Mouse (Mus musculus): Measurements from ENCODE around the gene Rnf121. TPM values are rescaled to one million over a fixed set of nuclear protein-coding genes. Genes with fewer than 3 reads are reported as not detected.
A peak's percentile ranks its signal among the peaks of the same experiment; 100 is the strongest.

Gene Rnf121
- polyA plus RNA-seq, 1 experiment from 2014 or later, result 22.3 TPM

- Histone ChIP-seq H3K27me3 (replicated peaks; ENCODE audit: control insufficient read depth, insufficient read depth, low read length) (no peaks in the 10 kb centered on the region), H3K27ac (ENCODE audit: low read depth, low read length) (no peak overlapping the region), H3K4me3 (ENCODE audit: low read depth, low read length) (no peak overlapping the region), H3K36me3 (ENCODE audit: control insufficient read depth, insufficient read depth) (peaks cover 69% of the 10 kb centered on the region), H3K4me1 (replicated peaks; ENCODE audit: control insufficient read depth, insufficient read depth, low read length) (no peaks in the 10 kb centered on the region), H3K9ac (ENCODE audit: low read depth, low read length) (no peak overlapping the region), H3K4me2 (replicated peaks; ENCODE audit: low read depth) (peak overlapping the region; percentile 39), H3K9me3 (ENCODE audit: control insufficient read depth) (no peaks in the 10 kb centered on the region)
- no peak for TF ChIP-seq CTCF (IDR thresholded peaks at IDR 0.05; ENCODE audit: low read depth)
- 38% methylated on average over 5 of the region's 5 CpGs for WGBS
- 0 out of 2 replicates have a peak, but pooled peaks have one; percentile 17 for ATAC-seq
These were observed 47.8 kb downstream of the Rnf121 start for GRCm38 (mm10) chr7:102017452-102017851.

- TF ChIP-seq CTCF (IDR thresholded peaks at IDR 0.05; ENCODE audit: low read depth), result no peak
- Histone ChIP-seq H3K27me3 (replicated peaks; ENCODE audit: control insufficient read depth, insufficient read depth, low read length) (no peaks in the 10 kb centered on the region), H3K9me3 (ENCODE audit: control insufficient read depth) (no peaks in the 10 kb centered on the region), H3K4me1 (replicated peaks; ENCODE audit: control insufficient read depth, insufficient read depth, low read length) (no peaks in the 10 kb centered on the region), H3K27ac (ENCODE audit: low read depth, low read length) (no peak overlapping the region), H3K4me3 (ENCODE audit: low read depth, low read length) (no peak overlapping the region), H3K36me3 (ENCODE audit: control insufficient read depth, insufficient read depth) (peaks cover 72% of the 10 kb centered on the region), H3K4me2 (replicated peaks; ENCODE audit: low read depth) (peak overlapping the region; percentile 39), H3K9ac (ENCODE audit: low read depth, low read length) (no peak overlapping the region)
- 78% methylated on average over 4 of the region's 4 CpGs for WGBS
- no peak for ATAC-seq
These were observed 48.3 kb downstream of the Rnf121 start for GRCm38 (mm10) chr7:102016936-102017335.

- Histone ChIP-seq H3K9me3 (ENCODE audit: control insufficient read depth) (no peaks in the 10 kb centered on the region), H3K36me3 (ENCODE audit: control insufficient read depth, insufficient read depth) (peaks cover 78% of the 10 kb centered on the region)
These were observed 50.3 kb downstream of the Rnf121 start for GRCm38 (mm10) chr7:102014995-102015394.

DNA sequence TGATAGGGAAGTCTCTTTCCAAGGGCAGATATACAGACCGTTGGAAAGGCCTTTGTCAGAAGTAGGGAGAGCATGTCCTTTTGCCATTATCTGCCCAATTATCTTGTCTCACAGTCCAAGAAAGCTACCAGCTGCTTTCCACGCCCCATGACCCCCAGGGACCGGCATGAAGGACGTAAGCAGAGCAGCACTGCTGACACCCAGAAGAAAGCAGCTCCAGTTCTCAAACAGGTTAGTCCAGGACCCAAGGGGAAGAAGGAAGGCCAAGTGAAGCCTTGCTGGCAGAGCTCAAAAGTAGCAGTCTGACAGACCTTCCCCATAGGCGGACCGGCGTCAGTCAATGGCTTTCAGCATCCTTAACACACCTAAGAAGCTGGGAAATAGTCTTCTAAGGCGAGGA, 51.9 kb downstream of the Rnf121 start:
- H3K4me3 ChIP-seq (ENCODE audit: low read depth, low read length), result no peak overlapping the region
- no peak for ATAC-seq
- 86% methylated on average over 8 of the region's 8 CpGs for whole genome bisulfite sequencing
- H3K27me3 ChIP-seq (replicated peaks; ENCODE audit: control insufficient read depth, insufficient read depth, low read length), result no peaks in the 10 kb centered on the region
- no peak overlapping the region for H3K27ac ChIP-seq (ENCODE audit: low read depth, low read length)
- peaks cover 82% of the 10 kb centered on the region for H3K36me3 ChIP-seq (ENCODE audit: control insufficient read depth, insufficient read depth)
- H3K9me3 ChIP-seq (ENCODE audit: control insufficient read depth), result no peaks in the 10 kb centered on the region
- no peaks in the 10 kb centered on the region for H3K4me1 ChIP-seq (replicated peaks; ENCODE audit: control insufficient read depth, insufficient read depth, low read length)
- H3K4me2 ChIP-seq (replicated peaks; ENCODE audit: low read depth), result no peak overlapping the region
- TF ChIP-seq CTCF (IDR thresholded peaks at IDR 0.05; ENCODE audit: low read depth), result no peak
- H3K9ac ChIP-seq (ENCODE audit: low read depth, low read length), result no peak overlapping the region

More at GRCm38 (mm10) chr7:102014995-102015394, 50.3 kb downstream of the Rnf121 start:
- H3K4me1 ChIP-seq (replicated peaks; ENCODE audit: control insufficient read depth, insufficient read depth, low read length), result no peaks in the 10 kb centered on the region
- 86% methylated on average over 2 of the region's 2 CpGs for WGBS
- no peak for ATAC-seq
- no peak overlapping the region for H3K4me3 ChIP-seq (ENCODE audit: low read depth, low read length)
- H3K4me2 ChIP-seq (replicated peaks; ENCODE audit: low read depth), result no peak overlapping the region
- no peaks in the 10 kb centered on the region for H3K27me3 ChIP-seq (replicated peaks; ENCODE audit: control insufficient read depth, insufficient read depth, low read length)
- no peak for TF ChIP-seq CTCF (IDR thresholded peaks at IDR 0.05; ENCODE audit: low read depth)
- H3K9ac ChIP-seq (ENCODE audit: low read depth, low read length), result no peak overlapping the region
- no peak overlapping the region for H3K27ac ChIP-seq (ENCODE audit: low read depth, low read length)

GRCm38 (mm10) chr7:102011855-102012254, 53.4 kb downstream of the Rnf121 start:
- H3K9me3 ChIP-seq (ENCODE audit: control insufficient read depth), result no peaks in the 10 kb centered on the region
- ATAC-seq, result no peak
- 84% methylated on average over 9 of the region's 9 CpGs for WGBS
- no peak for TF ChIP-seq CTCF (IDR thresholded peaks at IDR 0.05; ENCODE audit: low read depth)
- no peaks in the 10 kb centered on the region for H3K4me1 ChIP-seq (replicated peaks; ENCODE audit: control insufficient read depth, insufficient read depth, low read length)
- no peak overlapping the region for H3K4me2 ChIP-seq (replicated peaks; ENCODE audit: low read depth)
- H3K27ac ChIP-seq (ENCODE audit: low read depth, low read length), result no peak overlapping the region
- H3K27me3 ChIP-seq (replicated peaks; ENCODE audit: control insufficient read depth, insufficient read depth, low read length), result no peaks in the 10 kb centered on the region
- peaks cover 89% of the 10 kb centered on the region for H3K36me3 ChIP-seq (ENCODE audit: control insufficient read depth, insufficient read depth)
- H3K4me3 ChIP-seq (ENCODE audit: low read depth, low read length), result no peak overlapping the region
- no peak overlapping the region for H3K9ac ChIP-seq (ENCODE audit: low read depth, low read length)

- no peak for ATAC-seq
- H3K36me3 ChIP-seq (ENCODE audit: control insufficient read depth, insufficient read depth), result peaks cover 87% of the 10 kb centered on the region
- no peaks in the 10 kb centered on the region for H3K9me3 ChIP-seq (ENCODE audit: control insufficient read depth)
- H3K4me3 ChIP-seq (ENCODE audit: low read depth, low read length), result no peak overlapping the region
- no peak overlapping the region for H3K27ac ChIP-seq (ENCODE audit: low read depth, low read length)
- H3K4me1 ChIP-seq (replicated peaks; ENCODE audit: control insufficient read depth, insufficient read depth, low read length), result no peaks in the 10 kb centered on the region
- no peaks in the 10 kb centered on the region for H3K27me3 ChIP-seq (replicated peaks; ENCODE audit: control insufficient read depth, insufficient read depth, low read length)
- H3K9ac ChIP-seq (ENCODE audit: low read depth, low read length), result no peak overlapping the region
- no peak for TF ChIP-seq CTCF (IDR thresholded peaks at IDR 0.05; ENCODE audit: low read depth)
- 84% methylated on average over 1 of the region's 1 CpGs for WGBS
- H3K4me2 ChIP-seq (replicated peaks; ENCODE audit: low read depth), result no peak overlapping the region
These were observed 58.7 kb downstream of the Rnf121 start for GRCm38 (mm10) chr7:102006520-102006919.
